Mouse (Mus musculus) testis, adult 2 months (tissue): Measurements from ENCODE around the gene Ubd. TPM values are rescaled to one million over a fixed set of nuclear protein-coding genes. Genes with fewer than 3 reads are reported as not detected.
"Not testable (repeated sequence)": the region's sequence is repeated elsewhere in the genome, so short reads cannot be mapped to it uniquely, and the experiment has no call there.

ENCODE experiments used
- H3K27ac ChIP-seq: fragments of 200-500 bp; 2 replicates; pipeline ENCODE4 v1.5.1; 2012; ENCODE audit warnings: low read depth, low read length; ENCODE audit not compliant: control insufficient read depth, insufficient read depth
- H3K27me3 ChIP-seq: fragments of 200-500 bp; 2 replicates; pipeline ENCODE4 v1.6.1; 2012; ENCODE audit warnings: mild to moderate bottlenecking, low read length, moderate library complexity; ENCODE audit not compliant: control insufficient read depth, insufficient read depth
- H3K36me3 ChIP-seq: fragments of 200-500 bp; 2 replicates; pipeline ENCODE4 v1.6.1; 2012; ENCODE audit warnings: mild to moderate bottlenecking, low read length; ENCODE audit not compliant: control insufficient read depth, insufficient read depth
- H3K4me1 ChIP-seq: fragments of 200-500 bp; 2 replicates; pipeline ENCODE4 v1.6.1; 2012; ENCODE audit warnings: low read length; ENCODE audit not compliant: control insufficient read depth, insufficient read depth
- H3K4me3 ChIP-seq: fragments of 200-500 bp; 2 replicates; pipeline ENCODE4 v1.5.1; 2012; ENCODE audit warnings: low read depth, mild to moderate bottlenecking, low read length, moderate library complexity, mixed read lengths; ENCODE audit not compliant: control insufficient read depth
- CTCF ChIP-seq: fragments of 200-500 bp; IDR thresholded peaks from 2 replicates; pipeline ENCODE4 v1.5.1; 2012; ENCODE audit warnings: low read depth, mild to moderate bottlenecking, inconsistent platforms, low read length, moderate library complexity; ENCODE audit not compliant: control insufficient read depth, insufficient read depth, insufficient replicate concordance
- POLR2A ChIP-seq: fragments of 200-500 bp; IDR thresholded peaks from 2 replicates; pipeline ENCODE4 v1.6.1; 2012; ENCODE audit warnings: low read depth, mild to moderate bottlenecking, inconsistent platforms, low read length, moderate library complexity; ENCODE audit not compliant: control insufficient read depth
- polyA plus RNA-seq: library from polyadenylated mRNA; depleted of rRNA; stranded (reverse); fragments of >200 nt; gene quantifications from 2 replicates; pipeline ENCODE4 v1.2.3, GENCODE M21; 2012; rRNA removed

Ubd gene
- polyA plus RNA-seq, 1 experiment: not detected

- H3K4me3 ChIP-seq: no peak overlapping the region
- H3K36me3 ChIP-seq: no peaks in the 10 kb centered on the region
- TF ChIP-seq CTCF (no peak), POLR2A (no peak)
- H3K27me3 ChIP-seq: no peaks in the 10 kb centered on the region
- H3K4me1 ChIP-seq: no peaks in the 10 kb centered on the region
- H3K27ac ChIP-seq: no peak overlapping the region
These were observed 28.2 kb downstream of the Ubd start for GRCm38 (mm10) chr17:37221879-37222278.

GRCm38 (mm10) chr17:37237230-37237629, 43.5 kb downstream of the Ubd start, which contains the start of gene Olfr97:
Olfr97 (minus strand) TSS chr17:37237330.
- not testable (repeated sequence) for H3K4me3 ChIP-seq, H3K27ac ChIP-seq, H3K36me3 ChIP-seq, H3K27me3 ChIP-seq, H3K4me1 ChIP-seq

GRCm38 (mm10) chr17:37242198-37242597, 48.5 kb downstream of the Ubd start:
- Histone ChIP-seq H3K27ac (no peak overlapping the region), H3K27me3 (no peaks in the 10 kb centered on the region), H3K36me3 (no peaks in the 10 kb centered on the region), H3K4me3 (no peak overlapping the region), H3K4me1 (peaks cover 3% of the 10 kb centered on the region; the same call in 1 of the 2 replicates)
- TF ChIP-seq CTCF: no peak
- no peak for TF ChIP-seq POLR2A

Other genes starting within 250 kb of the Ubd start
- 891 and 948 TPM in 2 replicates for gene Ppp1r11, start 242.2 kb upstream of the Ubd start, polyA plus RNA-seq
- gene Znrd1, start 235.3 kb upstream of the Ubd start, polyA plus RNA-seq: 51.9 and 53.2 TPM in 2 replicates
- gene Znrd1as, start 235.3 kb upstream of the Ubd start, polyA plus RNA-seq: 60.1 and 64.5 TPM in 2 replicates
- 0.56 and 1.0 TPM in 2 replicates for gene 2410137M14Rik, start 212.7 kb upstream of the Ubd start, polyA plus RNA-seq
- gene H2-M5, start 204.4 kb upstream of the Ubd start, polyA plus RNA-seq: 1.6 and 2.8 TPM in 2 replicates
- 16.0 and 16.5 TPM in 2 replicates for gene Zfp57, start 192.7 kb upstream of the Ubd start, polyA plus RNA-seq
- gene Mog, start 170.5 kb upstream of the Ubd start, polyA plus RNA-seq: 0.05 TPM in 1 of 2 replicates, not detected in the other
- gene Gabbr1, start 147.9 kb upstream of the Ubd start, polyA plus RNA-seq: 11.4 and 12.3 TPM in 2 replicates
- not detected in 2 replicates for gene Olfr90, start 105.4 kb upstream of the Ubd start, polyA plus RNA-seq
- 0.11 and 0.22 TPM in 2 replicates for gene Olfr91, start 95.6 kb upstream of the Ubd start, polyA plus RNA-seq
- gene Olfr92, start 73.8 kb upstream of the Ubd start, polyA plus RNA-seq: not detected in 2 replicates
- 0.85 TPM in 1 of 2 replicates, not detected in the other for gene Olfr93, start 32.4 kb upstream of the Ubd start, polyA plus RNA-seq
- gene Olfr94, start 7.1 kb downstream of the Ubd start, polyA plus RNA-seq: not detected in 2 replicates
- not detected in 2 replicates for gene Olfr95, start 19.2 kb downstream of the Ubd start, polyA plus RNA-seq
- gene Olfr96, start 26.3 kb downstream of the Ubd start, polyA plus RNA-seq: not detected in 2 replicates
- 0.08 TPM in 1 of 2 replicates, not detected in the other for gene Olfr97, start 43.4 kb downstream of the Ubd start, polyA plus RNA-seq
- gene Olfr98, start 69.9 kb downstream of the Ubd start, polyA plus RNA-seq: not detected in 2 replicates
- gene H2-M3, start 76.3 kb downstream of the Ubd start, polyA plus RNA-seq: 0.75 and 0.98 TPM in 2 replicates
- gene Olfr99, start 89.6 kb downstream of the Ubd start, polyA plus RNA-seq: not detected in 2 replicates
- not detected in 2 replicates for gene Olfr101, start 110.4 kb downstream of the Ubd start, polyA plus RNA-seq
- 0.10 TPM in 2 replicates for gene Olfr102, start 123.2 kb downstream of the Ubd start, polyA plus RNA-seq
- not detected in 2 replicates for gene Olfr103, start 145.8 kb downstream of the Ubd start, polyA plus RNA-seq
- 0.04 TPM in 1 of 2 replicates, not detected in the other for gene Olfr104-ps, start 165.7 kb downstream of the Ubd start, polyA plus RNA-seq
- gene Olfr105-ps, start 185.1 kb downstream of the Ubd start, polyA plus RNA-seq: not detected in 2 replicates
- not detected in 2 replicates for gene Olfr106-ps, start 196.5 kb downstream of the Ubd start, polyA plus RNA-seq
- gene Olfr107, start 205.3 kb downstream of the Ubd start, polyA plus RNA-seq: not detected in 2 replicates